Mouse (Mus musculus) liver, embryonic 11.5 days (tissue): ENCODE data around the gene 6030408B16Rik. TPM values are rescaled to one million over a fixed set of nuclear protein-coding genes. Genes with fewer than 3 reads are reported as not detected.

Experiments used
- ATAC-seq: fragments of 200-750 bp; cut with Nextera tagmentation; replicated peaks from 2 replicates; pipeline ENCODE4 v1.8.0; 2017; ENCODE audit warnings: moderate number of reproducible peaks, mild to moderate bottlenecking, moderate TSS enrichment, moderate library complexity; ENCODE audit not compliant: low FRiP score
- DNase-seq: peaks from one replicate; pipeline ENCODE4 v3.0.0-alpha.2; 2017; ENCODE audit warnings: low spot score
- H3K27ac ChIP-seq: fragments of 300-500 bp; sonication (generic); 2 replicates; pipeline ENCODE4 v1.5.1; 2014; ENCODE audit warnings: mild to moderate bottlenecking, low read depth, low read length, control low read depth
- H3K27me3 ChIP-seq: fragments of 300-500 bp; sonication (generic); replicated peaks from 2 replicates; pipeline ENCODE4 v1.6.1; 2014; ENCODE audit warnings: low read length, mixed read lengths; ENCODE audit not compliant: control insufficient read depth, insufficient read depth
- H3K36me3 ChIP-seq: fragments of 300-500 bp; sonication (generic); 2 replicates; pipeline ENCODE4 v1.6.1; 2014; ENCODE audit warnings: mild to moderate bottlenecking, low read length, moderate library complexity, mixed read lengths; ENCODE audit not compliant: control insufficient read depth, insufficient read depth
- H3K4me1 ChIP-seq: fragments of 300-500 bp; sonication (generic); replicated peaks from 2 replicates; pipeline ENCODE4 v1.6.1; 2014; ENCODE audit warnings: low read length, mixed read lengths; ENCODE audit not compliant: control insufficient read depth, insufficient read depth
- H3K4me2 ChIP-seq: fragments of 300-500 bp; sonication (generic); 2 replicates; pipeline ENCODE4 v1.6.1; 2014; ENCODE audit warnings: mild to moderate bottlenecking, control low read depth, moderate library complexity
- H3K4me3 ChIP-seq: fragments of 300-500 bp; sonication (generic); 2 replicates; pipeline ENCODE4 v1.5.1; 2014; ENCODE audit warnings: low read depth, low read length, control low read depth
- H3K9ac ChIP-seq: fragments of 300-500 bp; sonication (generic); 2 replicates; pipeline ENCODE4 v1.6.1; 2014; ENCODE audit warnings: low read depth, low read length, control low read depth
- H3K9me3 ChIP-seq: fragments of 300-500 bp; sonication (generic); 2 replicates; pipeline ENCODE4 v1.6.1; 2016; ENCODE audit warnings: low read length, inconsistent platforms, mixed read lengths; ENCODE audit not compliant: control insufficient read depth
- WGBS: fragments of 180-500 bp; shearing (Covaris S2); extraction: QIAGEN DNeasy Blood & Tissue Kit; methylation state at CpG from one replicate; pipeline ENCODE4 v1.1.7; 2014; 5-methylcytosine and 5-hydroxymethylcytosine counted together
- polyA plus RNA-seq: library from polyadenylated mRNA; unstranded; fragments of >200 nt; fragmentation: Nextera tagmentation; extraction: Ambion mirVana; gene quantifications from 2 replicates; pipeline ENCODE4 v1.2.1, GENCODE M21; 2014

The 6030408B16Rik gene
- 0.58 and 0.94 TPM in 2 replicates for polyA plus RNA-seq

GRCm38 (mm10) chr15:101293025-101293621 is at the start of gene 6030408B16Rik:
Gene 6030408B16Rik (plus strand): TSS chr15:101293212.
- Histone ChIP-seq H3K4me2 (no peak within 1 kb of the TSS), H3K4me1 (no peaks in the 10 kb centered on the region; the same call in 1 of the 2 replicates), H3K27me3 (no peaks in the 10 kb centered on the region), H3K36me3 (peaks cover 9% of the 10 kb centered on the region; the same call in 1 of the 2 replicates), H3K4me3 (no peak within 1 kb of the TSS), H3K27ac (no peak within 1 kb of the TSS), H3K9ac (no peak within 1 kb of the TSS), H3K9me3 (no peaks in the 10 kb centered on the region)
- ATAC-seq: 0 out of 2 replicates have a peak, but pooled peaks have one; percentile 16
- WGBS: 64% methylated on average over 18 of the region's 18 CpGs
- no peak for DNase-seq

GRCm38 (mm10) chr15:101244012-101244411 is 49.0 kb upstream of the 6030408B16Rik start:
- Histone ChIP-seq H3K27me3 (peaks cover 3% of the 10 kb centered on the region; the same call in 1 of the 2 replicates), H3K9me3 (no peaks in the 10 kb centered on the region), H3K4me3 (no peak overlapping the region), H3K36me3 (no peaks in the 10 kb centered on the region), H3K27ac (no peak overlapping the region), H3K4me2 (no peak overlapping the region), H3K9ac (no peak overlapping the region), H3K4me1 (peaks cover 30% of the 10 kb centered on the region)
- 54% methylated on average over 3 of the region's 3 CpGs for whole genome bisulfite sequencing
- ATAC-seq (no peak), DNase-seq (no peak)

- Histone ChIP-seq H3K36me3 (no peaks in the 10 kb centered on the region), H3K9ac (peak overlapping the region; percentile 61), H3K27ac (peak overlapping the region; percentile 83), H3K4me2 (peak overlapping the region; percentile 79), H3K4me1 (peaks cover 23% of the 10 kb centered on the region), H3K27me3 (no peaks in the 10 kb centered on the region), H3K4me3 (peak overlapping the region; percentile 45), H3K9me3 (no peaks in the 10 kb centered on the region)
- peak; percentile 99 for ATAC-seq
- DNase-seq: peak; percentile 93
- whole genome bisulfite sequencing: 2% methylated on average over 56 of the region's 56 CpGs
Observed at GRCm38 (mm10) chr15:101246231-101247154, 46.5 kb upstream of the 6030408B16Rik start.

- Histone ChIP-seq H3K9ac (no peak overlapping the region), H3K4me3 (no peak overlapping the region), H3K27ac (no peak overlapping the region; the same call in 1 of the 2 replicates), H3K36me3 (no peaks in the 10 kb centered on the region), H3K4me2 (peak overlapping the region; percentile 79), H3K4me1 (peaks cover 19% of the 10 kb centered on the region), H3K27me3 (no peaks in the 10 kb centered on the region), H3K9me3 (no peaks in the 10 kb centered on the region)
- ATAC-seq (no peak), DNase-seq (no peak)
- 57% methylated on average over 1 of the region's 1 CpGs for WGBS
Observed at GRCm38 (mm10) chr15:101247155-101247498, 45.9 kb upstream of the 6030408B16Rik start.

- Histone ChIP-seq H3K4me1 (peaks cover 19% of the 10 kb centered on the region), H3K4me3 (no peak overlapping the region), H3K27me3 (no peaks in the 10 kb centered on the region), H3K9ac (no peak overlapping the region), H3K36me3 (no peaks in the 10 kb centered on the region), H3K27ac (peak overlapping the region; percentile 34; the same call in 1 of the 2 replicates), H3K4me2 (no peak overlapping the region), H3K9me3 (no peaks in the 10 kb centered on the region)
- 36% methylated on average over 5 of the region's 5 CpGs for WGBS
- no peak for DNase-seq
- ATAC-seq: no peak
Observed at GRCm38 (mm10) chr15:101248029-101248710, 44.8 kb upstream of the 6030408B16Rik start.

GRCm38 (mm10) chr15:101250220-101250800 is 42.7 kb upstream of the 6030408B16Rik start:
- Histone ChIP-seq H3K36me3 (no peaks in the 10 kb centered on the region), H3K4me1 (peaks cover 24% of the 10 kb centered on the region), H3K4me2 (no peak overlapping the region), H3K9me3 (no peaks in the 10 kb centered on the region), H3K9ac (no peak overlapping the region), H3K27me3 (peaks cover 10% of the 10 kb centered on the region), H3K4me3 (no peak overlapping the region), H3K27ac (no peak overlapping the region)
- 63% methylated on average over 9 of the region's 9 CpGs for WGBS
- DNase-seq: no peak
- ATAC-seq: no peak

- 89% methylated on average over 5 of the region's 5 CpGs for WGBS
- no peak overlapping the region for H3K9ac ChIP-seq
- DNase-seq (no peak), ATAC-seq (no peak)
- H3K27me3 ChIP-seq: peaks cover 10% of the 10 kb centered on the region
- H3K9me3 ChIP-seq: no peaks in the 10 kb centered on the region
- H3K4me3 ChIP-seq: no peak overlapping the region
- H3K36me3 ChIP-seq: no peaks in the 10 kb centered on the region
- peaks cover 14% of the 10 kb centered on the region; the same call in 1 of the 2 replicates for H3K4me1 ChIP-seq
- no peak overlapping the region for H3K27ac ChIP-seq
- no peak overlapping the region for H3K4me2 ChIP-seq
Observed at GRCm38 (mm10) chr15:101251930-101252329, 41.1 kb upstream of the 6030408B16Rik start.

- Histone ChIP-seq H3K9me3 (no peaks in the 10 kb centered on the region), H3K9ac (no peak overlapping the region), H3K27ac (no peak overlapping the region), H3K4me3 (no peak overlapping the region), H3K4me2 (no peak overlapping the region), H3K36me3 (no peaks in the 10 kb centered on the region), H3K4me1 (peaks cover 12% of the 10 kb centered on the region; the same call in 1 of the 2 replicates), H3K27me3 (peaks cover 10% of the 10 kb centered on the region)
- ATAC-seq (no peak), DNase-seq (no peak)
- WGBS: 70% methylated on average over 6 of the region's 6 CpGs
Observed at GRCm38 (mm10) chr15:101252614-101253013, 40.4 kb upstream of the 6030408B16Rik start.
